Mouse (Mus musculus) yolk sac, embryonic 10.5 days (tissue): Measurements from ENCODE around the gene Col5a3.
"Not testable (repeated sequence)": the region's sequence is repeated elsewhere in the genome, so short reads cannot be mapped to it uniquely, and the experiment has no call there.

Experiments
- DNase-seq: peaks from one replicate; pipeline ENCODE4 v3.0.0-alpha.2; 2017; ENCODE audit warnings: low spot score

Gene Col5a3

GRCm38 (mm10) chr9:20814521-20815272 is at the start of gene Col5a3:
Gene Col5a3 (minus strand): TSS chr9:20815067.
- DNase-seq = peak; percentile 60

GRCm38 (mm10) chr9:20862225-20862624 is 47.4 kb upstream of the Col5a3 start:
- DNase-seq = no peak

GRCm38 (mm10) chr9:20861821-20862220 is 47.0 kb upstream of the Col5a3 start:
- no peak for DNase-seq

- no peak for DNase-seq
Measured at GRCm38 (mm10) chr9:20859926-20860325, 45.1 kb upstream of the Col5a3 start.

GRCm38 (mm10) chr9:20857131-20857530 is 42.3 kb upstream of the Col5a3 start:
- DNase-seq = peak; percentile 67

- DNase-seq = no peak
Measured at GRCm38 (mm10) chr9:20850179-20850578, 35.3 kb upstream of the Col5a3 start.

- DNase-seq = no peak
Measured at GRCm38 (mm10) chr9:20842670-20843069, 27.8 kb upstream of the Col5a3 start.

GRCm38 (mm10) chr9:20842211-20842610 is 27.3 kb upstream of the Col5a3 start:
- no peak for DNase-seq

- DNase-seq = no peak
Measured at GRCm38 (mm10) chr9:20838931-20839330, 24.1 kb upstream of the Col5a3 start.

GRCm38 (mm10) chr9:20837184-20837947 is 22.5 kb upstream of the Col5a3 start:
- no peak for DNase-seq

- not testable (repeated sequence) for DNase-seq
Measured at GRCm38 (mm10) chr9:20835431-20835954, 20.6 kb upstream of the Col5a3 start.

- no peak for DNase-seq
Measured at GRCm38 (mm10) chr9:20834881-20835280, 20.0 kb upstream of the Col5a3 start.

GRCm38 (mm10) chr9:20830901-20831643 is 16.2 kb upstream of the Col5a3 start:
- DNase-seq = peak; percentile 73

- DNase-seq = no peak
Measured at GRCm38 (mm10) chr9:20828127-20828526, 13.3 kb upstream of the Col5a3 start.

- DNase-seq = no peak
Measured at GRCm38 (mm10) chr9:20825781-20826180, 10.9 kb upstream of the Col5a3 start.

GRCm38 (mm10) chr9:20822821-20823220 is 8.0 kb upstream of the Col5a3 start:
- no peak for DNase-seq

GRCm38 (mm10) chr9:20820001-20820400 is 5.1 kb upstream of the Col5a3 start:
- DNase-seq = no peak

- DNase-seq = no peak
Measured at GRCm38 (mm10) chr9:20818236-20818635, 3.4 kb upstream of the Col5a3 start, which contains the start of gene Rdh8. Gene Rdh8 (plus strand): TSS chr9:20818503.

GRCm38 (mm10) chr9:20812537-20813271 is 2.2 kb downstream of the Col5a3 start:
- DNase-seq = peak; percentile 29

GRCm38 (mm10) chr9:20810773-20811172 is 4.1 kb downstream of the Col5a3 start:
- DNase-seq = no peak

GRCm38 (mm10) chr9:20810271-20810670 is 4.6 kb downstream of the Col5a3 start:
- no peak for DNase-seq

GRCm38 (mm10) chr9:20805706-20806105 is 9.2 kb downstream of the Col5a3 start:
- no peak for DNase-seq
